Mouse (Mus musculus) kidney, embryonic 14.5 days (tissue): ENCODE data around the gene Cirbp. TPM values are rescaled to one million over a fixed set of nuclear protein-coding genes. Genes with fewer than 3 reads are reported as not detected.

Source experiments
- ATAC-seq: fragments of 200-750 bp; cut with Nextera tagmentation; 2 replicates; pipeline ENCODE4 v1.8.0; 2017; ENCODE audit warnings: moderate number of reproducible peaks, mild to moderate bottlenecking, moderate TSS enrichment, moderate library complexity; ENCODE audit not compliant: low FRiP score, low TSS enrichment
- H3K27ac ChIP-seq: fragments of 300-500 bp; sonication (generic); 2 replicates; pipeline ENCODE4 v1.5.1; 2014; ENCODE audit warnings: low read depth, mild to moderate bottlenecking, low read length, moderate library complexity, mixed read lengths
- H3K27me3 ChIP-seq: fragments of 300-500 bp; sonication (generic); 2 replicates; pipeline ENCODE4 v1.6.1; 2014; ENCODE audit warnings: mild to moderate bottlenecking, low read length; ENCODE audit not compliant: control insufficient read depth, insufficient read depth
- H3K36me3 ChIP-seq: fragments of 300-500 bp; sonication (generic); 2 replicates; pipeline ENCODE4 v1.6.1; 2014; ENCODE audit warnings: low read length, mixed read lengths; ENCODE audit not compliant: control insufficient read depth, insufficient read depth
- H3K4me1 ChIP-seq: fragments of 300-500 bp; sonication (generic); 2 replicates; pipeline ENCODE4 v1.6.1; 2014; ENCODE audit warnings: low read length, mixed read lengths; ENCODE audit not compliant: control insufficient read depth, insufficient read depth
- H3K4me2 ChIP-seq: fragments of 300-500 bp; sonication (generic); replicated peaks from 2 replicates; pipeline ENCODE4 v1.6.1; 2014; ENCODE audit warnings: low read depth, mild to moderate bottlenecking, low read length
- H3K4me3 ChIP-seq: fragments of 300-500 bp; sonication (generic); 2 replicates; pipeline ENCODE4 v1.5.1; 2014; ENCODE audit warnings: mild to moderate bottlenecking, low read length
- H3K9ac ChIP-seq: fragments of 300-500 bp; sonication (generic); 2 replicates; pipeline ENCODE4 v1.6.1; 2014; ENCODE audit warnings: low read depth, mild to moderate bottlenecking, low read length, moderate library complexity
- H3K9me3 ChIP-seq: fragments of 300-500 bp; sonication (generic); 2 replicates; pipeline ENCODE4 v1.6.1; 2016; ENCODE audit warnings: low read length; ENCODE audit not compliant: control insufficient read depth
- WGBS: fragments of 180-500 bp; shearing (Covaris S2); extraction: QIAGEN DNeasy Blood & Tissue Kit; methylation state at CpG from one replicate; pipeline ENCODE4 v1.1.7; 2014; 5-methylcytosine and 5-hydroxymethylcytosine counted together
- polyA plus RNA-seq: library from polyadenylated mRNA; unstranded; fragments of >200 nt; fragmentation: Nextera tagmentation; extraction: Ambion mirVana; gene quantifications from 2 replicates; pipeline ENCODE4 v1.2.1, GENCODE M21; 2014

Cirbp gene
- polyA plus RNA-seq, 1 experiment from 2014 or later: 80.0 TPM

GRCm38 (mm10) chr10:80215048-80215772 lies 49.4 kb downstream of the Cirbp start:
- H3K27me3 ChIP-seq: no peaks in the 10 kb centered on the region
- 23% methylated on average over 16 of the region's 16 CpGs for WGBS
- no peak overlapping the region for H3K9ac ChIP-seq
- ATAC-seq: no peak
- H3K4me3 ChIP-seq: no peak overlapping the region
- H3K36me3 ChIP-seq: no peaks in the 10 kb centered on the region
- no peak overlapping the region for H3K4me2 ChIP-seq
- H3K27ac ChIP-seq: no peak overlapping the region
- H3K4me1 ChIP-seq: 0 out of 2 replicates have a peak, but pooled peaks cover 2% of the 10 kb centered on the region
- no peaks in the 10 kb centered on the region for H3K9me3 ChIP-seq

GRCm38 (mm10) chr10:80220676-80221075 lies 54.9 kb downstream of the Cirbp start:
- Histone ChIP-seq H3K36me3 (no peaks in the 10 kb centered on the region), H3K4me3 (no peak overlapping the region), H3K27me3 (no peaks in the 10 kb centered on the region), H3K9me3 (no peaks in the 10 kb centered on the region), H3K9ac (no peak overlapping the region), H3K4me2 (no peak overlapping the region), H3K4me1 (no peaks in the 10 kb centered on the region), H3K27ac (no peak overlapping the region)
- WGBS: 42% methylated on average over 5 of the region's 9 CpGs
- peak; percentile 10; the same call in 1 of the 2 replicates for ATAC-seq

Other genes starting within 250 kb of the Cirbp start
- 0.47 and 0.61 TPM in 2 replicates for gene Kiss1r, start 249.0 kb upstream of the Cirbp start, polyA plus RNA-seq
- gene R3hdm4, start 244.8 kb upstream of the Cirbp start, polyA plus RNA-seq: 102 and 137 TPM in 2 replicates
- gene Arid3a, start 238.9 kb upstream of the Cirbp start, polyA plus RNA-seq: 12.0 and 12.3 TPM in 2 replicates
- gene Wdr18, start 205.8 kb upstream of the Cirbp start, polyA plus RNA-seq: 132 and 147 TPM in 2 replicates
- gene Grin3b, start 195.3 kb upstream of the Cirbp start, polyA plus RNA-seq: 0.19 and 0.29 TPM in 2 replicates
- gene Tmem259, start 181.7 kb upstream of the Cirbp start, polyA plus RNA-seq: 18.8 and 27.8 TPM in 2 replicates
- gene Cnn2, start 177.4 kb upstream of the Cirbp start, polyA plus RNA-seq: 186 and 220 TPM in 2 replicates
- gene Abca7, start 169.5 kb upstream of the Cirbp start, polyA plus RNA-seq: 1.8 and 2.7 TPM in 2 replicates
- 4.8 and 7.7 TPM in 2 replicates for gene Arhgap45, start 149.3 kb upstream of the Cirbp start, polyA plus RNA-seq
- 276 and 310 TPM in 2 replicates for gene Polr2e, start 126.2 kb upstream of the Cirbp start, polyA plus RNA-seq
- gene Gpx4, start 118.8 kb upstream of the Cirbp start, polyA plus RNA-seq: 552 and 641 TPM in 2 replicates
- gene Sbno2, start 60.4 kb upstream of the Cirbp start, polyA plus RNA-seq: 10.6 and 14.8 TPM in 2 replicates
- gene Stk11, start 50.2 kb upstream of the Cirbp start, polyA plus RNA-seq: 26.6 and 42.0 TPM in 2 replicates
- gene Atp5d, start 27.4 kb upstream of the Cirbp start, polyA plus RNA-seq: 519 and 582 TPM in 2 replicates
- gene Cbarp, start 25.1 kb upstream of the Cirbp start, polyA plus RNA-seq: 8.1 and 8.4 TPM in 2 replicates
- gene Midn, start 17.7 kb upstream of the Cirbp start, polyA plus RNA-seq: 42.3 and 46.2 TPM in 2 replicates
- gene 1600002K03Rik, start 7.0 kb downstream of the Cirbp start, polyA plus RNA-seq: 10.3 and 12.1 TPM in 2 replicates
- gene Efna2, start 13.5 kb downstream of the Cirbp start, polyA plus RNA-seq: 15.4 and 17.3 TPM in 2 replicates
- gene Mum1, start 60.4 kb downstream of the Cirbp start, polyA plus RNA-seq: 64.4 and 65.1 TPM in 2 replicates
- 382 and 390 TPM in 2 replicates for gene Ndufs7, start 83.1 kb downstream of the Cirbp start, polyA plus RNA-seq
- 30.2 and 33.6 TPM in 2 replicates for gene Gamt, start 95.0 kb downstream of the Cirbp start, polyA plus RNA-seq
- 45.8 and 56.9 TPM in 2 replicates for gene Dazap1, start 95.5 kb downstream of the Cirbp start, polyA plus RNA-seq
- 1,166 and 1,350 TPM in 2 replicates for gene Rps15, start 126.5 kb downstream of the Cirbp start, polyA plus RNA-seq
- gene Apc2, start 130.0 kb downstream of the Cirbp start, polyA plus RNA-seq: 1.0 and 1.4 TPM in 2 replicates
- 36.1 and 40.5 TPM in 2 replicates for gene 2310011J03Rik, start 154.6 kb downstream of the Cirbp start, polyA plus RNA-seq
- gene Pcsk4, start 163.5 kb downstream of the Cirbp start, polyA plus RNA-seq: 6.2 and 8.1 TPM in 2 replicates
- gene Reep6, start 164.0 kb downstream of the Cirbp start, polyA plus RNA-seq: 5.6 and 7.1 TPM in 2 replicates
- 1.2 and 2.7 TPM in 2 replicates for gene Adamtsl5, start 182.4 kb downstream of the Cirbp start, polyA plus RNA-seq
- 0.62 and 0.66 TPM in 2 replicates for gene Plk5, start 190.5 kb downstream of the Cirbp start, polyA plus RNA-seq
- gene Mex3d, start 221.7 kb downstream of the Cirbp start, polyA plus RNA-seq: 8.7 and 14.6 TPM in 2 replicates
- gene Mbd3, start 233.6 kb downstream of the Cirbp start, polyA plus RNA-seq: 248 and 270 TPM in 2 replicates
- gene Uqcr11, start 240.8 kb downstream of the Cirbp start, polyA plus RNA-seq: 806 and 1,046 TPM in 2 replicates